Mouse (Mus musculus) liver, postnatal 0 days (tissue): ENCODE measurements around the gene Shq1. TPM values are rescaled to one million over a fixed set of nuclear protein-coding genes. Genes with fewer than 3 reads are reported as not detected.

Experiments
- ATAC-seq: fragments of 200-750 bp; cut with Nextera tagmentation; 2 replicates; pipeline ENCODE4 v1.8.0; 2017; ENCODE audit warnings: mild to moderate bottlenecking, moderate library complexity
- DNase-seq: peaks from one replicate; pipeline ENCODE4 v3.0.0-alpha.2; 2016
- H3K27ac ChIP-seq: fragments of 300-500 bp; sonication (generic); 2 replicates; pipeline ENCODE4 v1.5.1; 2014; ENCODE audit warnings: antibody characterized with exemption, moderate library complexity, mild to moderate bottlenecking, low read depth
- H3K27me3 ChIP-seq: fragments of 300-500 bp; sonication (generic); 2 replicates; pipeline ENCODE4 v1.6.1; 2014; ENCODE audit warnings: low read length, control low read depth, mixed read lengths; ENCODE audit not compliant: insufficient read depth
- H3K36me3 ChIP-seq: fragments of 300-500 bp; sonication (generic); replicated peaks from 2 replicates; pipeline ENCODE4 v1.6.1; 2014; ENCODE audit warnings: mild to moderate bottlenecking, control low read depth, low read length, moderate library complexity, mixed read lengths; ENCODE audit not compliant: insufficient read depth
- H3K4me1 ChIP-seq: fragments of 300-500 bp; sonication (generic); 2 replicates; pipeline ENCODE4 v1.6.1; 2014; ENCODE audit warnings: antibody characterized with exemption, mild to moderate bottlenecking, control low read depth; ENCODE audit not compliant: insufficient read depth
- H3K4me2 ChIP-seq: fragments of 300-500 bp; sonication (generic); 2 replicates; pipeline ENCODE4 v1.6.1; 2014; ENCODE audit warnings: low read depth, mild to moderate bottlenecking, low read length, moderate library complexity, mixed read lengths
- H3K4me3 ChIP-seq: fragments of 300-500 bp; sonication (generic); 2 replicates; pipeline ENCODE4 v1.5.1; 2014; ENCODE audit warnings: low read depth, low read length
- H3K9ac ChIP-seq: fragments of 300-500 bp; sonication (generic); replicated peaks from 2 replicates; pipeline ENCODE4 v1.6.1; 2014; ENCODE audit warnings: mild to moderate bottlenecking, moderate library complexity
- H3K9me3 ChIP-seq: fragments of 300-500 bp; sonication (generic); 2 replicates; pipeline ENCODE4 v1.6.1; 2016; ENCODE audit warnings: mild to moderate bottlenecking, control low read depth, low read length, mixed read lengths
- CTCF ChIP-seq: sonication (generic); IDR thresholded peaks from 2 replicates; pipeline ENCODE4 v1.5.1; 2016; ENCODE audit warnings: antibody characterized with exemption, low read depth
- EP300 ChIP-seq: IDR thresholded peaks from 2 replicates; pipeline ENCODE4 v1.6.1; 2016; ENCODE audit warnings: antibody characterized with exemption, low read depth, mild to moderate bottlenecking
- WGBS: fragments of 180-500 bp; shearing (Covaris S2); extraction: QIAGEN DNeasy Blood & Tissue Kit; methylation state at CpG from one replicate; pipeline ENCODE4 v1.1.7; 2014; ENCODE audit not compliant: insufficient replicate concordance; 5-methylcytosine and 5-hydroxymethylcytosine counted together
- polyA plus RNA-seq: library from polyadenylated mRNA; unstranded; fragments of >200 nt; fragmentation: Nextera tagmentation; extraction: Ambion mirVana; gene quantifications from 2 replicates; pipeline ENCODE4 v1.2.1, GENCODE M21; 2015

Gene Shq1
- polyA plus RNA-seq, 1 experiment from 2014 or later, result 6.4 TPM

DNA sequence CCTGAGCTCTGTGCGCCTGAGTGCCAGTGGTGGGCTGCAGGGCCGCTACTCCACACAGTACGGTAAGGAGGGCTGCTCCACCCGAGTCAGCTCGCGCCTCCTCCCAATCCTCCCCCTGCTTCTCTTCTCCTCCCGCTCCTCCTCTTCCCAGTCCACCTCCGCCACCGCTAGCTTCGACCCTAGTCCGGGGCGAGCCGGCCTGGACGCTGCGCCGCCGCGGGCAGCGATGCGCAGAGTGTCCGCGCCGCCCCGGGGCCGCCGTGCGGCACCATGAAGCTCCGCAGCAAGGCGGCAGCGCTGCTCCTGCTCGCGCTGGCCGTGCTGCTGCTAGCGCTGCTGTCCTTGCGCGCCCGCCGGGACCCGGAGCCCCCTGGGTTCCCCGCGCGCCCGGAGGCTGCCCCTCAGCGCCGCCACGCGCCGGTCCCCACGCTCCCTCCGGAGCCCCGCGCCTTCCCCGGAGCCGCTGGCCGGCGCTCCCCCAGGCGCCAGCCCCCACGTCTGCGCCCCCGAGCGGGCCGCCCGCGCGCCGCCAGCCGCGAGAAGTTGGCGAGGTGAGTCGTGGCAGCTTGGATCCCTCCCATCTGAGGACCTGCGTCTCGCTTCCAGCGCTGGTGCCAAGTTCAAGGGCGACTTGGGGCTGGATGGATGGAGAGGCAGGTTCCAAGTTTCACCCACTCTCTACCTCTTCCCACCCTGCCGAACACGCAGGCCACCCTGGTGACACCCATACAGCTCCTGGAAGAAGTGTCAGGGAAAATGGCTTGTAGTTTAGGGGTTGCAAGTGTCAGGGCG, 33.8 kb upstream of the Shq1 start, which contains the start of gene Gxylt2:
Gxylt2 (plus strand) TSS at position 161 of the 792 bp plus-strand sequence.
- no peak within 1 kb of the TSS for H3K27ac ChIP-seq
- no peaks in the 10 kb centered on the region for H3K9me3 ChIP-seq
- TF ChIP-seq CTCF (no peak), EP300 (no peak)
- ATAC-seq, result no peak
- H3K9ac ChIP-seq, result no peak within 1 kb of the TSS
- DNase-seq, result no peak
- no peaks in the 10 kb centered on the region for H3K36me3 ChIP-seq
- H3K4me3 ChIP-seq, result peak within 1 kb of the TSS; percentile 30
- H3K4me1 ChIP-seq, result no peaks in the 10 kb centered on the region
- WGBS, result under 1% methylated on average over 63 of the region's 77 CpGs
- H3K27me3 ChIP-seq, result peaks cover 42% of the 10 kb centered on the region
- H3K4me2 ChIP-seq, result peak within 1 kb of the TSS; percentile 62

GRCm38 (mm10) chr6:100704197-100704573, 33.2 kb upstream of the Shq1 start:
- no peak overlapping the region for H3K27ac ChIP-seq
- H3K9ac ChIP-seq, result no peak overlapping the region
- 37% methylated on average over 8 of the region's 8 CpGs for WGBS
- no peak for ATAC-seq
- DNase-seq, result no peak
- no peaks in the 10 kb centered on the region for H3K4me1 ChIP-seq
- peaks cover 42% of the 10 kb centered on the region for H3K27me3 ChIP-seq
- 0 out of 2 replicates have a peak overlapping the region, but pooled peaks have one; percentile 30 for H3K4me3 ChIP-seq
- TF ChIP-seq CTCF (no peak), EP300 (no peak)
- no peaks in the 10 kb centered on the region for H3K9me3 ChIP-seq
- H3K4me2 ChIP-seq, result peak overlapping the region; percentile 62
- H3K36me3 ChIP-seq, result no peaks in the 10 kb centered on the region

GRCm38 (mm10) chr6:100700774-100701173, 29.8 kb upstream of the Shq1 start:
- H3K9me3 ChIP-seq, result no peaks in the 10 kb centered on the region
- ATAC-seq (no peak), DNase-seq (no peak)
- H3K4me3 ChIP-seq, result no peak overlapping the region
- H3K36me3 ChIP-seq, result no peaks in the 10 kb centered on the region
- H3K9ac ChIP-seq, result no peak overlapping the region
- WGBS, result 84% methylated on average over 5 of the region's 5 CpGs
- no peak overlapping the region for H3K4me2 ChIP-seq
- no peaks in the 10 kb centered on the region for H3K4me1 ChIP-seq
- H3K27me3 ChIP-seq, result peaks cover 29% of the 10 kb centered on the region
- H3K27ac ChIP-seq, result no peak overlapping the region
- TF ChIP-seq EP300 (no peak), CTCF (no peak)

GRCm38 (mm10) chr6:100699986-100700385, 29.0 kb upstream of the Shq1 start:
- H3K9me3 ChIP-seq, result no peaks in the 10 kb centered on the region
- no peak overlapping the region for H3K27ac ChIP-seq
- no peak overlapping the region for H3K9ac ChIP-seq
- peaks cover 21% of the 10 kb centered on the region for H3K27me3 ChIP-seq
- ATAC-seq (no peak), DNase-seq (no peak)
- WGBS, result 69% methylated on average over 5 of the region's 5 CpGs
- H3K4me3 ChIP-seq, result no peak overlapping the region
- H3K36me3 ChIP-seq, result no peaks in the 10 kb centered on the region
- H3K4me1 ChIP-seq, result no peaks in the 10 kb centered on the region
- no peak overlapping the region for H3K4me2 ChIP-seq
- TF ChIP-seq CTCF (no peak), EP300 (no peak)

DNA sequence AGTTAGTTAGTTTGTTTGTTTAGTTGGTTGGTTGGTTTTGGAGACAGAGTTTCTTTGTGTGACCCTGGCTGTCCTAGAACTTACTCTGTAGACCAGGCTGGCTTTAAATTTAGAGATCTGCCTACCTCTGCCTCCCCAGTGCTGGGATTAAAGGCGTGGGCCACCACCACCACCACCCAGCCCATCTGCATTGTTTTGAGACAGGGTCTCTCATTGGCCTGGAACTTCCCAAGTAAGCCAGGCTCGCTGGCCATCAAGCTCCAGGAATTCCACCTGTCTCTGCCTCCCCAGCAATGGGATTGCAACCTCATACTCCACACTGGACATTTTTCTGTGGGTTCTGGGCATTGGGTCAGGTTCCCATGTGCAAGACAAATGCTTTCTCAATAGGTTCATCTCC, 15.4 kb upstream of the Shq1 start:
- Histone ChIP-seq H3K27me3 (no peaks in the 10 kb centered on the region), H3K36me3 (no peaks in the 10 kb centered on the region), H3K9ac (no peak overlapping the region), H3K4me2 (no peak overlapping the region), H3K27ac (no peak overlapping the region), H3K9me3 (no peaks in the 10 kb centered on the region), H3K4me3 (no peak overlapping the region), H3K4me1 (no peaks in the 10 kb centered on the region)
- no peak for DNase-seq
- TF ChIP-seq CTCF (no peak), EP300 (no peak)
- 78% methylated on average over 2 of the region's 2 CpGs for WGBS
- no peak for ATAC-seq

DNA sequence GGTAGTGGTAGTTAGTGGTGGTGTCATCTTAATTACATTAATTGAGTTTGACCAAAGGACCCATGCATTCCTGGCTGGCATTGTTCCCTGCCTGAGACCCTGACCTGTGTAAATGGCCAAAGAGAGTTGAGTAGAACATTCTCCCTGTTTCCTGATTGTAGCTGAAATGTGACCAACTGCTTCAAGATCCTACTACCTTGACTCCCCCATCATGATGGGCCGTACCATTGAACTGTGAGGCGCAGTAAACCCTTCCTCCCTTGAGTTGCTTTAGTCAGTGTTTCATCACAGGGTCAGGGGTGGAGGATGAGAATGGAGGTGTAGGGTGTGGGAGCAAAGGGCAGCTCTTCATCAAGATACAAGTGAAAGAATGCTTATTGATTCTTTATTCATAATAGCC, 7.7 kb upstream of the Shq1 start:
- TF ChIP-seq CTCF (no peak), EP300 (no peak)
- no peak for DNase-seq
- H3K9me3 ChIP-seq, result no peaks in the 10 kb centered on the region
- no peaks in the 10 kb centered on the region for H3K4me1 ChIP-seq
- no peak for ATAC-seq
- no peak overlapping the region for H3K9ac ChIP-seq
- no peak overlapping the region for H3K27ac ChIP-seq
- no peaks in the 10 kb centered on the region for H3K27me3 ChIP-seq
- H3K36me3 ChIP-seq, result no peaks in the 10 kb centered on the region
- no peak overlapping the region for H3K4me2 ChIP-seq
- H3K4me3 ChIP-seq, result no peak overlapping the region
- WGBS, result 89% methylated on average over 2 of the region's 2 CpGs
